Mouse (Mus musculus) lung, adult 10 weeks (tissue): Measurements from ENCODE around the gene Zfp708. TPM values are rescaled to one million over a fixed set of nuclear protein-coding genes. Genes with fewer than 3 reads are reported as not detected.

Experiments
- polyA plus RNA-seq: library from polyadenylated mRNA; stranded (reverse); fragments of 350-450 nt; fragmentation: Illumina TruSeq; extraction: RNeasy Lipid Tissue Mini Kit (QIAGEN cat#74804); gene quantifications from one replicate; pipeline ENCODE4 v1.2.3, GENCODE M21; 2014; ENCODE audit warnings: low read depth, low replicate concordance; ENCODE audit not compliant: insufficient read depth

Zfp708 gene
- 1.8 TPM for polyA plus RNA-seq

GRCm38 (mm10) chr13:67097876-67098275 lies at the start of gene Zfp708:
TSS of gene Zfp708 (minus strand) at chr13:67097976.

GRCm38 (mm10) chr13:67121360-67121759 lies 23.6 kb upstream of the Zfp708 start, which contains the start of gene Zfp759:
TSS of gene Zfp759 (plus strand) at chr13:67121660.

GRCm38 (mm10) chr13:67116163-67116562 lies 18.4 kb upstream of the Zfp708 start, which contains the start of gene Rslcan18:
TSS of gene Rslcan18 (minus strand) at chr13:67116263.

GRCm38 (mm10) chr13:67108194-67108820 lies 10.5 kb upstream of the Zfp708 start, which contains the start of gene Gm28557:
TSS of gene Gm28557 (minus strand) at chr13:67108604.

GRCm38 (mm10) chr13:67060786-67061358 lies 36.9 kb downstream of the Zfp708 start, which contains the start of gene Zfp712:
TSS of gene Zfp712 (minus strand) at chr13:67061170.

Other genes starting within 250 kb of the Zfp708 start
- 0.80 TPM for gene Gm10767, start 193.1 kb downstream of the Zfp708 start, polyA plus RNA-seq
- 1.9 TPM for gene Zfp712, start 36.8 kb downstream of the Zfp708 start, polyA plus RNA-seq
- gene Gm28557, start 10.6 kb upstream of the Zfp708 start, polyA plus RNA-seq: 4.1 TPM
- 0.15 TPM for gene Rslcan18, start 18.3 kb upstream of the Zfp708 start, polyA plus RNA-seq
- 1.5 TPM for gene Zfp759, start 23.7 kb upstream of the Zfp708 start, polyA plus RNA-seq
- gene Rsl1, start 75.2 kb upstream of the Zfp708 start, polyA plus RNA-seq: 4.4 TPM
- gene Zfp455, start 96.5 kb upstream of the Zfp708 start, polyA plus RNA-seq: 2.2 TPM
- 0.58 TPM for gene Zfp458, start 180.5 kb upstream of the Zfp708 start, polyA plus RNA-seq
- 0.69 TPM for gene Zfp457, start 208.5 kb upstream of the Zfp708 start, polyA plus RNA-seq
- 2.9 TPM for gene Zfp595, start 234.6 kb upstream of the Zfp708 start, polyA plus RNA-seq